Mouse (Mus musculus) forebrain, embryonic 13.5 days (tissue): ENCODE measurements around the gene Cdkal1. TPM values are rescaled to one million over a fixed set of nuclear protein-coding genes. Genes with fewer than 3 reads are reported as not detected.

Experiments used
- ATAC-seq: fragments of 200-750 bp; cut with Nextera tagmentation; 2 replicates; pipeline ENCODE4 v1.8.0; 2017
- H3K27ac ChIP-seq: fragments of 300-500 bp; sonication (generic); 2 replicates; pipeline ENCODE4 v1.5.1; 2015; ENCODE audit warnings: inconsistent platforms, mild to moderate bottlenecking, moderate library complexity
- H3K27me3 ChIP-seq: fragments of 300-500 bp; sonication (generic); 2 replicates; pipeline ENCODE4 v1.6.1; 2015; ENCODE audit warnings: mild to moderate bottlenecking, inconsistent platforms
- H3K36me3 ChIP-seq: fragments of 300-500 bp; sonication (generic); 2 replicates; pipeline ENCODE4 v1.6.1; 2015; ENCODE audit warnings: mild to moderate bottlenecking, inconsistent platforms; ENCODE audit not compliant: poor library complexity, severe bottlenecking
- H3K4me1 ChIP-seq: fragments of 300-500 bp; sonication (generic); 2 replicates; pipeline ENCODE4 v1.6.1; 2015; ENCODE audit warnings: inconsistent platforms
- H3K4me2 ChIP-seq: fragments of 300-500 bp; sonication (generic); 2 replicates; pipeline ENCODE4 v1.6.1; 2015; ENCODE audit warnings: inconsistent platforms, mild to moderate bottlenecking, moderate library complexity
- H3K4me3 ChIP-seq: fragments of 300-500 bp; sonication (generic); 2 replicates; pipeline ENCODE4 v1.5.1; 2015; ENCODE audit warnings: mild to moderate bottlenecking, inconsistent platforms
- H3K9ac ChIP-seq: fragments of 300-500 bp; sonication (generic); 2 replicates; pipeline ENCODE4 v1.6.1; 2015; ENCODE audit warnings: mild to moderate bottlenecking, inconsistent platforms
- H3K9me3 ChIP-seq: fragments of 300-500 bp; sonication (generic); replicated peaks from 2 replicates; pipeline ENCODE4 v1.6.1; 2016; ENCODE audit warnings: inconsistent platforms
- WGBS: fragments of 180-500 bp; shearing (Covaris S2); methylation state at CpG from one replicate; pipeline ENCODE4 v1.1.7; 2015; 5-methylcytosine and 5-hydroxymethylcytosine counted together
- polyA plus RNA-seq: library from polyadenylated mRNA; unstranded; fragments of >200 nt; fragmentation: Nextera tagmentation; extraction: Ambion mirVana; gene quantifications from 2 replicates; pipeline ENCODE4 v1.2.1, GENCODE M21; 2015

Gene Cdkal1
- polyA plus RNA-seq, 1 experiment from 2014 or later = 29.5 TPM

- no peak overlapping the region for H3K4me2 ChIP-seq
- H3K9me3 ChIP-seq = no peaks in the 10 kb centered on the region
- H3K27me3 ChIP-seq = no peaks in the 10 kb centered on the region
- H3K4me3 ChIP-seq = no peak overlapping the region
- no peak for ATAC-seq
- whole genome bisulfite sequencing = 85% methylated on average over 6 of the region's 6 CpGs
- H3K36me3 ChIP-seq = no peaks in the 10 kb centered on the region
- H3K27ac ChIP-seq = no peak overlapping the region
- no peak overlapping the region for H3K9ac ChIP-seq
- H3K4me1 ChIP-seq = no peaks in the 10 kb centered on the region
Observed at GRCm38 (mm10) chr13:29688851-29689250, 166.6 kb downstream of the Cdkal1 start.

DNA sequence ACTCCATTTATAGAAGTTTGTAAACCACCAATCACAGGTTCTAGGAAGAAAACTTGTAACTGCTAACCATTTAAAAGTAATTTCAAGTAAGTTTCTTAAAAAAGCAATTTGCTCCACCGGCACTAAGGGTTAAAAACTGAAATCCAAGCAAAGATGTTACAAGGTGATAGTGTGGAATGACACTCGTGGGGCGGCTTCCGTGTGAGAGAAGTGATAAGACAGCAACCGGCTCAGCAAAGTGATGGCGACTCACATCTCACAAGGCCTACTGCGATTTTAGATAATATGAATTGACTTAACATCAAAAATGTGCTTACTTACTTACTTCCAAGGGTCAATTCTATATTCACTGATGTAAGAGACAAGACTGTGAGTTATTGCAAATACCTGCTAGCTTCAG, 167.6 kb downstream of the Cdkal1 start:
- Histone ChIP-seq H3K4me1 (no peaks in the 10 kb centered on the region), H3K9me3 (no peaks in the 10 kb centered on the region), H3K4me2 (no peak overlapping the region), H3K27me3 (no peaks in the 10 kb centered on the region), H3K27ac (no peak overlapping the region), H3K9ac (no peak overlapping the region), H3K4me3 (no peak overlapping the region), H3K36me3 (no peaks in the 10 kb centered on the region)
- no peak for ATAC-seq
- 97% methylated on average over 7 of the region's 7 CpGs for WGBS

DNA sequence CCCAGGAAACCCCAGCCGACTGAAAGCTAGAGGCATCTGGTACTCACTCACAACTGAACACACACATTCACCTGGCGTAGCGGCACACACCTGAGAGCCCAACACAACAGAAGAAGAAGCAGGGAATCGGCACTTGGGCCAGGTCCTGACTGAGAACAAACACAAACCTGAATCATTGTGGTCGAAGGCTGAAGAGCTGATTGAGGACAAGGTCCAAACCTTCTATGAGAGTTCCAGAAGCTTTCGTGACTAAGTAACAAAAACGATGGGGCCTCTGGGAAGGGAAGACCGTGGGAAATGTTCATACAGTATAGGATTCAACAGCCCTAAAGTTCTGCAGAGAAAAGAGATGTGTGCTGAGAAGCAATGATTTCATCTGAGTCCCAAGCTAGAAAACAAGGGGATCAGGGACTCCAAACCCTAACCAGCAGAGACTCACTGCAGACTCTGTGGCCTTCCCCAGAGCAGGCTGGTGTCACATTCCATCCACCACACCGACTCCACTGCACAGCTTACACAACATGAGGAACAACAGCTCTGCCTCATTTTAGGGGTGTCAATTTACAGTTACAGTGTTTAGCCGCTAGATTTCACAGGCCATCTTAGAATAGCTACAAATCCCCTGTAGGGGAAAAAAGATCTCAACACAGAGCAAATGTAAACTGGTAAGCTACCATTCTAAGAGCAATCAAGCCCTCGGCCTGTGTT, 175.8 kb downstream of the Cdkal1 start:
- ATAC-seq = no peak
- H3K27me3 ChIP-seq = no peaks in the 10 kb centered on the region

DNA sequence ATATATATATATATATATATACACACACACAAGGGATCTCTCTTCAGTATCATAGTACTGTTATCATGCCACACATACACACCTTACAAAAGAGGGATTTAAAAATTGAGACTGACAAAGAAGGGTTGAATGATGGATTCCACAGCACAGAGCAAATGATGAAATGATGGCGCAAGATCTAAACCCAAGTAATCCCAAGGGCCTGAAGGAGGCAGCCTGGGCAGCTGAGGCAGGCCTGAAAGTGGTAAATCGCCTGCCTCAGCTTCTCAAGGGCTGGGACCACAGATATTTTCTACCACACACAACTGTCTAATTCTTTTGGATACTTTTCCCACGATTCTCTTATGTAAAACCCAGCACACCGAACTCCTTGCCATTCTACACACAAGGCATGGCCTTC, 177.9 kb downstream of the Cdkal1 start:
- Histone ChIP-seq H3K27me3 (no peaks in the 10 kb centered on the region), H3K4me3 (no peak overlapping the region), H3K4me2 (no peak overlapping the region), H3K27ac (no peak overlapping the region), H3K4me1 (no peaks in the 10 kb centered on the region), H3K9me3 (no peaks in the 10 kb centered on the region), H3K9ac (no peak overlapping the region), H3K36me3 (no peaks in the 10 kb centered on the region)
- WGBS = 92% methylated on average over 4 of the region's 4 CpGs
- no peak for ATAC-seq

More for the DNA sequence above, 175.8 kb downstream of the Cdkal1 start:
- 93% methylated on average over 11 of the region's 11 CpGs for WGBS
- H3K9me3 ChIP-seq = no peaks in the 10 kb centered on the region
- H3K27ac ChIP-seq = no peak overlapping the region
- no peak overlapping the region for H3K9ac ChIP-seq
- no peaks in the 10 kb centered on the region for H3K36me3 ChIP-seq
- H3K4me1 ChIP-seq = no peaks in the 10 kb centered on the region
- H3K4me2 ChIP-seq = no peak overlapping the region
- H3K4me3 ChIP-seq = no peak overlapping the region

DNA sequence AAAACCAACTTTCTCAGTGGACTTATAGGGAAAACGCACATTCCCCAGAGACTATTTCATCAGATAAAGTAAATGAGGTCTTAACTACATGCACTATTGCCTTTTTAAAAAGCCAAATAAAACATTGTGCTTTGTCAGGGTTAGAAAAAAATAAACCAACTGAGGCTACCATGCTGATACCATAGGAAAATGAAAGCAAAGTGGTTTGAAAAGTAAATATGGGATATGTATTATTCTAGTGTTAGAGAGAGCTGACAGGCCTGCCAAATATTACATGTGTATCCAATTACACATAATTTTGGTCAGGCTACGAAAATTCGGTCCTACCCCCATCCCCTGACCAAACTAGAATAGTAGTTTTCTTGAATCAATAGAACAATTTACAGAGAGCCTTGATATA, 184.8 kb downstream of the Cdkal1 start:
- H3K4me1 ChIP-seq = no peaks in the 10 kb centered on the region
- no peaks in the 10 kb centered on the region for H3K36me3 ChIP-seq
- H3K9ac ChIP-seq = no peak overlapping the region
- no peak overlapping the region for H3K4me2 ChIP-seq
- H3K27ac ChIP-seq = no peak overlapping the region
- WGBS = 92% methylated on average over 3 of the region's 3 CpGs
- H3K4me3 ChIP-seq = no peak overlapping the region
- no peaks in the 10 kb centered on the region for H3K9me3 ChIP-seq
- H3K27me3 ChIP-seq = no peaks in the 10 kb centered on the region
- ATAC-seq = no peak

GRCm38 (mm10) chr13:29663908-29664307, 191.6 kb downstream of the Cdkal1 start:
- H3K4me3 ChIP-seq = no peak overlapping the region
- H3K27ac ChIP-seq = no peak overlapping the region
- H3K4me1 ChIP-seq = no peaks in the 10 kb centered on the region
- no peaks in the 10 kb centered on the region for H3K27me3 ChIP-seq
- no peak overlapping the region for H3K9ac ChIP-seq
- H3K36me3 ChIP-seq = no peaks in the 10 kb centered on the region
- WGBS = 81% methylated on average over 3 of the region's 3 CpGs
- ATAC-seq = no peak
- H3K9me3 ChIP-seq = no peaks in the 10 kb centered on the region
- H3K4me2 ChIP-seq = no peak overlapping the region

- WGBS = 89% methylated on average over 11 of the region's 11 CpGs
- H3K27ac ChIP-seq = no peak overlapping the region
- no peak overlapping the region for H3K4me3 ChIP-seq
- no peaks in the 10 kb centered on the region for H3K4me1 ChIP-seq
- no peaks in the 10 kb centered on the region for H3K9me3 ChIP-seq
- H3K27me3 ChIP-seq = no peaks in the 10 kb centered on the region
- no peak for ATAC-seq
- H3K36me3 ChIP-seq = no peaks in the 10 kb centered on the region
- H3K9ac ChIP-seq = no peak overlapping the region
- no peak overlapping the region for H3K4me2 ChIP-seq
Observed at GRCm38 (mm10) chr13:29655841-29656365, 199.6 kb downstream of the Cdkal1 start.

GRCm38 (mm10) chr13:29653407-29653806, 202.1 kb downstream of the Cdkal1 start:
- H3K36me3 ChIP-seq = no peaks in the 10 kb centered on the region
- H3K27ac ChIP-seq = no peak overlapping the region
- H3K27me3 ChIP-seq = no peaks in the 10 kb centered on the region
- H3K9ac ChIP-seq = no peak overlapping the region
- H3K9me3 ChIP-seq = no peaks in the 10 kb centered on the region
- H3K4me1 ChIP-seq = no peaks in the 10 kb centered on the region
- no peak overlapping the region for H3K4me2 ChIP-seq
- WGBS = 82% methylated on average over 4 of the region's 4 CpGs
- H3K4me3 ChIP-seq = no peak overlapping the region
- no peak for ATAC-seq

DNA sequence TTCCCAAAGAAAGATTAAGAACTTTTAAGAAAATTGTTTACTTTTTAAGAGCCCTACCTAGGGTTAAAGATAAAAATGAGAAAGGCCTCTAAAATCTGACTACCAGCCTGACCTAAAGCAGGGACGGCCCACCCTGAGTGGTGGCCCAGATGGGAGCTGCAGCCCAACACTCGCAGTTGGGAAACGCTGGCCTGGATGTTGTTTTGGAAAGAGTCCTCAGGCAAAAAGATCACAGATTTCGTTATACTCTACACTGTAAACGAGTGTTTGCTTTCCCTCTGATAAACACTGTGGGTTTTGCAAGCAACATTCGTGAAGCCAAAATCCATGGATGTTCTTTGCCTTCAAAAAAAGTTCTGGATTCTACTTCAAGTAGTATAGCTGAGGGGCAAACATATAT, 202.7 kb downstream of the Cdkal1 start:
- ATAC-seq = no peak
- WGBS = 89% methylated on average over 6 of the region's 6 CpGs
- Histone ChIP-seq H3K9me3 (no peaks in the 10 kb centered on the region), H3K27me3 (no peaks in the 10 kb centered on the region), H3K4me1 (no peaks in the 10 kb centered on the region), H3K4me2 (no peak overlapping the region), H3K9ac (no peak overlapping the region), H3K36me3 (no peaks in the 10 kb centered on the region), H3K27ac (no peak overlapping the region), H3K4me3 (no peak overlapping the region)

DNA sequence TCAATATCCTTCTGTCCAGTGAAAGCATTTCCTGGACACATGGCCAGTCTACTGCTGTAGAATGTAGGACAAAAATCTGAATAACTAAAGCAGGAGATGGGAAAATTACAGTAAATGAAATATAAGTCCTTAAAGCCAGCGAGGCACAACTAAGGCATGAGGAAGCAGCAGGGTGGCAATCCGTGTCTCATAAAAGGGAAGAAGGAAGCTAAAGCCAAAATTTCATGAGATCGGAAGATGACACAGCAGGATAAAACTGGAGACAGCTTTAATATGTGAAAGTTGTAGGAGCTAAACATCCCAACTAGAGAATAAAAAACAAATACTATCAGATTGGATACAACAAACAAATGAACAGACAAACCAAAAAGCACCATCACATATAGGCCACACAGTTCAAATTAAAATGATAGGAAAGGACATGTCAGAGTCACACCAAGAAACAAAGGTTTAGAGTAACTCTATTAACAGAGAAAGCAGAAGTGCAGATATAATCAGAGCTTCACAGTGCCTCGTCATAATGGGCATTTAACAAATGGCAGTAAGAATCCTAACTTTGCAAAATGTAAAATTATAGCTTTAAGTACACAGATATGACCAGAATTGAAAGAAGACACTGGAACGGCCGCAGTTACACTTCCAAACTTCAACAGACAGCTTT, 204.8 kb downstream of the Cdkal1 start:
- WGBS = 92% methylated on average over 6 of the region's 6 CpGs
- Histone ChIP-seq H3K4me2 (no peak overlapping the region), H3K36me3 (no peaks in the 10 kb centered on the region), H3K4me1 (no peaks in the 10 kb centered on the region), H3K27me3 (no peaks in the 10 kb centered on the region), H3K27ac (no peak overlapping the region), H3K4me3 (no peak overlapping the region), H3K9me3 (no peaks in the 10 kb centered on the region), H3K9ac (no peak overlapping the region)
- ATAC-seq = no peak

DNA sequence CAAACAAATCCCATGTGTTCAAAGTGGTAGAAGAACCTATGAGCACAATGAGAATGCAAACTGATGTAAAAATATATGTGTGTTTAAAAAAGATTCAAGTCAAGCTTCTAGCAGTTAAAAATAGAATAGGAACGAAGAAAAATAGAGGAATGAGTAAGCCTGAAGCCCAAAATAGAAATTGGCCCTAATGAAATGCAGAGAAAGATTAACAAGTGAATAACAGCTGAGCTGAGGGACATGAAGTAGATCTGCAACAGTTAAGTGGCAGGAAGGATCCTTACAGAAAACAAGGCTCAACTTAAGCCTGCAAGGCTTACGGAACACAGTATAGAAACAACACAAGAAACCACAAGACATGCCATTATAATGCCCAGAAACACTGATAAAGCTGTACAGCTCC, 205.9 kb downstream of the Cdkal1 start:
- 65% methylated on average over 2 of the region's 2 CpGs for WGBS
- no peaks in the 10 kb centered on the region for H3K9me3 ChIP-seq
- no peak overlapping the region for H3K4me2 ChIP-seq
- H3K9ac ChIP-seq = no peak overlapping the region
- no peak overlapping the region for H3K27ac ChIP-seq
- no peak overlapping the region for H3K4me3 ChIP-seq
- H3K36me3 ChIP-seq = no peaks in the 10 kb centered on the region
- no peaks in the 10 kb centered on the region for H3K27me3 ChIP-seq
- no peaks in the 10 kb centered on the region for H3K4me1 ChIP-seq
- no peak for ATAC-seq

GRCm38 (mm10) chr13:29642226-29642625, 213.2 kb downstream of the Cdkal1 start:
- ATAC-seq = no peak
- no peaks in the 10 kb centered on the region for H3K27me3 ChIP-seq
- H3K36me3 ChIP-seq = no peaks in the 10 kb centered on the region
- no peak overlapping the region for H3K4me3 ChIP-seq
- 77% methylated on average over 2 of the region's 2 CpGs for WGBS
- no peaks in the 10 kb centered on the region for H3K4me1 ChIP-seq
- no peaks in the 10 kb centered on the region for H3K9me3 ChIP-seq
- H3K27ac ChIP-seq = no peak overlapping the region
- no peak overlapping the region for H3K4me2 ChIP-seq
- H3K9ac ChIP-seq = no peak overlapping the region
